Mouse (Mus musculus) liver, embryonic 15.5 days (tissue): ENCODE data around the gene Pacs1. TPM values are rescaled to one million over a fixed set of nuclear protein-coding genes. Genes with fewer than 3 reads are reported as not detected.
"Not testable (repeated sequence)": the region's sequence is repeated elsewhere in the genome, so short reads cannot be mapped to it uniquely, and the experiment has no call there.

Experiments
- ATAC-seq: fragments of 200-750 bp; cut with Nextera tagmentation; 2 replicates; pipeline ENCODE4 v1.8.0; 2017; ENCODE audit warnings: moderate number of reproducible peaks, mild to moderate bottlenecking, moderate library complexity; ENCODE audit not compliant: insufficient read depth
- H3K27ac ChIP-seq: fragments of 300-500 bp; sonication (generic); replicated peaks from 2 replicates; pipeline ENCODE4 v1.5.1; 2015; ENCODE audit warnings: mild to moderate bottlenecking, inconsistent platforms
- H3K27me3 ChIP-seq: fragments of 300-500 bp; sonication (generic); 2 replicates; pipeline ENCODE4 v1.6.1; 2015; ENCODE audit warnings: mild to moderate bottlenecking, inconsistent platforms
- H3K36me3 ChIP-seq: fragments of 300-500 bp; sonication (generic); replicated peaks from 2 replicates; pipeline ENCODE4 v1.6.1; 2015; ENCODE audit warnings: moderate library complexity, mild to moderate bottlenecking, inconsistent platforms
- H3K4me1 ChIP-seq: fragments of 300-500 bp; sonication (generic); replicated peaks from 2 replicates; pipeline ENCODE4 v1.6.1; 2015; ENCODE audit warnings: inconsistent platforms
- H3K4me2 ChIP-seq: fragments of 300-500 bp; sonication (generic); 2 replicates; pipeline ENCODE4 v1.6.1; 2015; ENCODE audit warnings: moderate library complexity, mild to moderate bottlenecking, inconsistent platforms
- H3K4me3 ChIP-seq: fragments of 300-500 bp; sonication (generic); replicated peaks from 2 replicates; pipeline ENCODE4 v1.5.1; 2015; ENCODE audit warnings: mild to moderate bottlenecking, inconsistent platforms
- H3K9ac ChIP-seq: fragments of 300-500 bp; sonication (generic); 2 replicates; pipeline ENCODE4 v1.6.1; 2015; ENCODE audit warnings: moderate library complexity, mild to moderate bottlenecking, inconsistent platforms
- H3K9me3 ChIP-seq: fragments of 300-500 bp; sonication (generic); replicated peaks from 2 replicates; pipeline ENCODE4 v1.6.1; 2016; ENCODE audit warnings: inconsistent platforms
- WGBS: fragments of 180-500 bp; shearing (Covaris S2); methylation state at CpG from one replicate; pipeline ENCODE4 v1.1.7; 2015; ENCODE audit warnings: mixed read lengths; ENCODE audit not compliant: insufficient replicate concordance; 5-methylcytosine and 5-hydroxymethylcytosine counted together
- polyA plus RNA-seq: library from polyadenylated mRNA; unstranded; fragments of >200 nt; fragmentation: Nextera tagmentation; extraction: Ambion mirVana; gene quantifications from 2 replicates; pipeline ENCODE4 v1.2.1, GENCODE M21; 2015

Pacs1 gene
- polyA plus RNA-seq, 1 experiment from 2014 or later = 8.6 TPM

GRCm38 (mm10) chr19:5151741-5152140 is 121.2 kb downstream of the Pacs1 start:
- H3K4me1 ChIP-seq = no peaks in the 10 kb centered on the region
- H3K4me2 ChIP-seq = no peak overlapping the region
- peaks cover 22% of the 10 kb centered on the region; the same call in 1 of the 2 replicates for H3K36me3 ChIP-seq
- H3K27me3 ChIP-seq = no peaks in the 10 kb centered on the region
- no peaks in the 10 kb centered on the region for H3K9me3 ChIP-seq
- no peak overlapping the region for H3K4me3 ChIP-seq
- H3K27ac ChIP-seq = no peak overlapping the region
- 69% methylated on average over 5 of the region's 5 CpGs for WGBS
- no peak overlapping the region for H3K9ac ChIP-seq
- ATAC-seq = no peak

GRCm38 (mm10) chr19:5151331-5151730 is 121.6 kb downstream of the Pacs1 start:
- Histone ChIP-seq H3K27me3 (no peaks in the 10 kb centered on the region), H3K9ac (no peak overlapping the region), H3K4me1 (no peaks in the 10 kb centered on the region), H3K4me3 (no peak overlapping the region), H3K9me3 (no peaks in the 10 kb centered on the region), H3K4me2 (no peak overlapping the region), H3K36me3 (peaks cover 21% of the 10 kb centered on the region; the same call in 1 of the 2 replicates), H3K27ac (no peak overlapping the region)
- WGBS = 24% methylated on average over 3 of the region's 3 CpGs
- no peak for ATAC-seq

GRCm38 (mm10) chr19:5150358-5150757 is 122.6 kb downstream of the Pacs1 start:
- no peak overlapping the region for H3K4me2 ChIP-seq
- H3K4me1 ChIP-seq = no peaks in the 10 kb centered on the region
- peaks cover 12% of the 10 kb centered on the region; the same call in 1 of the 2 replicates for H3K36me3 ChIP-seq
- no peaks in the 10 kb centered on the region for H3K9me3 ChIP-seq
- no peak overlapping the region for H3K4me3 ChIP-seq
- H3K9ac ChIP-seq = no peak overlapping the region
- ATAC-seq = no peak
- no peaks in the 10 kb centered on the region for H3K27me3 ChIP-seq
- WGBS = 81% methylated on average over 6 of the region's 6 CpGs
- no peak overlapping the region for H3K27ac ChIP-seq

- H3K9ac ChIP-seq, H3K4me2 ChIP-seq: not testable (repeated sequence)
- 49% methylated on average over 6 of the region's 6 CpGs for WGBS
These were observed 123.9 kb downstream of the Pacs1 start for GRCm38 (mm10) chr19:5149041-5149440.

GRCm38 (mm10) chr19:5139640-5140039 is 133.3 kb downstream of the Pacs1 start:
- H3K9ac ChIP-seq = no peak overlapping the region
- H3K27me3 ChIP-seq = no peaks in the 10 kb centered on the region
- H3K4me1 ChIP-seq = no peaks in the 10 kb centered on the region
- H3K36me3 ChIP-seq = peaks cover 20% of the 10 kb centered on the region; the same call in 1 of the 2 replicates
- no peaks in the 10 kb centered on the region for H3K9me3 ChIP-seq
- H3K4me3 ChIP-seq = no peak overlapping the region
- H3K27ac ChIP-seq = no peak overlapping the region
- H3K4me2 ChIP-seq = no peak overlapping the region
- no peak for ATAC-seq
- WGBS = 6% methylated on average over 2 of the region's 2 CpGs

More at GRCm38 (mm10) chr19:5149041-5149440, 123.9 kb downstream of the Pacs1 start:
- not testable (repeated sequence) for H3K4me3 ChIP-seq, H3K9me3 ChIP-seq, H3K4me1 ChIP-seq, H3K27me3 ChIP-seq, ATAC-seq, H3K27ac ChIP-seq
- H3K36me3 ChIP-seq = peaks cover 12% of the 10 kb centered on the region

- Histone ChIP-seq H3K36me3 (peaks cover 13% of the 10 kb centered on the region; the same call in 1 of the 2 replicates), H3K27me3 (peaks cover 14% of the 10 kb centered on the region; the same call in 1 of the 2 replicates), H3K9me3 (no peaks in the 10 kb centered on the region), H3K4me3 (no peak overlapping the region), H3K27ac (no peak overlapping the region), H3K9ac (no peak overlapping the region), H3K4me1 (no peaks in the 10 kb centered on the region; the same call in 1 of the 2 replicates), H3K4me2 (no peak overlapping the region)
- no peak for ATAC-seq
- WGBS = 52% methylated on average over 4 of the region's 4 CpGs
These were observed 141.7 kb downstream of the Pacs1 start for GRCm38 (mm10) chr19:5131237-5131636.

- no peaks in the 10 kb centered on the region; the same call in 1 of the 2 replicates for H3K4me1 ChIP-seq
- H3K27ac ChIP-seq = no peak overlapping the region
- 0 out of 2 replicates have a peak, but pooled peaks cover 6% of the 10 kb centered on the region for H3K36me3 ChIP-seq
- H3K4me3 ChIP-seq = no peak overlapping the region
- WGBS = 27% methylated on average over 1 of the region's 1 CpGs
- peaks cover 16% of the 10 kb centered on the region; the same call in 1 of the 2 replicates for H3K27me3 ChIP-seq
- no peaks in the 10 kb centered on the region for H3K9me3 ChIP-seq
- no peak overlapping the region for H3K9ac ChIP-seq
- no peak for ATAC-seq
- H3K4me2 ChIP-seq = no peak overlapping the region
These were observed 143.1 kb downstream of the Pacs1 start for GRCm38 (mm10) chr19:5129770-5130169.

- H3K4me1 ChIP-seq = no peaks in the 10 kb centered on the region
- no peak overlapping the region for H3K4me2 ChIP-seq
- H3K9ac ChIP-seq = no peak overlapping the region
- H3K27me3 ChIP-seq = peaks cover 32% of the 10 kb centered on the region
- H3K9me3 ChIP-seq = no peaks in the 10 kb centered on the region
- no peaks in the 10 kb centered on the region for H3K36me3 ChIP-seq
- WGBS = 50% methylated on average over 7 of the region's 7 CpGs
- no peak overlapping the region for H3K4me3 ChIP-seq
- no peak for ATAC-seq
- no peak overlapping the region for H3K27ac ChIP-seq
These were observed 148.8 kb downstream of the Pacs1 start for GRCm38 (mm10) chr19:5124055-5124614.

GRCm38 (mm10) chr19:5123241-5123640 is 149.7 kb downstream of the Pacs1 start:
- Histone ChIP-seq H3K27me3 (peaks cover 37% of the 10 kb centered on the region), H3K9me3 (no peaks in the 10 kb centered on the region), H3K4me3 (no peak overlapping the region), H3K4me2 (no peak overlapping the region), H3K9ac (no peak overlapping the region), H3K27ac (no peak overlapping the region), H3K36me3 (no peaks in the 10 kb centered on the region), H3K4me1 (peaks cover 6% of the 10 kb centered on the region)
- WGBS = 36% methylated on average over 3 of the region's 3 CpGs
- no peak for ATAC-seq

- Histone ChIP-seq H3K4me2 (no peak overlapping the region), H3K36me3 (no peaks in the 10 kb centered on the region), H3K4me1 (peaks cover 12% of the 10 kb centered on the region), H3K9ac (no peak overlapping the region), H3K9me3 (no peaks in the 10 kb centered on the region), H3K27me3 (peaks cover 37% of the 10 kb centered on the region), H3K4me3 (no peak overlapping the region), H3K27ac (no peak overlapping the region)
- WGBS = 56% methylated on average over 10 of the region's 10 CpGs
- no peak for ATAC-seq
These were observed 150.4 kb downstream of the Pacs1 start for GRCm38 (mm10) chr19:5122492-5122891.

- H3K36me3 ChIP-seq = no peaks in the 10 kb centered on the region
- H3K4me2 ChIP-seq = peak within 1 kb of the TSS; percentile 84
- 4% methylated on average over 18 of the region's 18 CpGs for WGBS
- peaks cover 20% of the 10 kb centered on the region for H3K4me1 ChIP-seq
- H3K9me3 ChIP-seq = no peaks in the 10 kb centered on the region
- no peak within 1 kb of the TSS for H3K27ac ChIP-seq
- H3K27me3 ChIP-seq = peaks cover 34% of the 10 kb centered on the region
- ATAC-seq = no peak
- peak within 1 kb of the TSS; percentile 55 for H3K9ac ChIP-seq
- H3K4me3 ChIP-seq = peak within 1 kb of the TSS; percentile 63
These were observed 154.6 kb downstream of the Pacs1 start, which contains the start of gene Klc2 for GRCm38 (mm10) chr19:5118384-5118698. Klc2 (minus strand) TSS chr19:5118560.
